Mouse (Mus musculus): ENCODE measurements around the gene Cstf1. TPM values are rescaled to one million over a fixed set of nuclear protein-coding genes. Genes with fewer than 3 reads are reported as not detected.

The Cstf1 gene
- 10 to 100 TPM; 25.5 to 26.9 TPM for total RNA-seq (2021)
- long read RNA-seq, transcript Cstf1-201 (6 exons, 3,451 nt) = major isoform, 19 of 31 reads
- long read RNA-seq, partial matches to known transcripts = 4 of 31 reads
- long read RNA-seq, other reads (novel, unspliced or antisense) = 8 of 31 reads

- DNase-seq (ENCODE audit: low spot score in 2 of 2) = peak; percentile 92 to 98
These were observed at the start of gene Cstf1, which contains the start of gene Aurka for GRCm38 (mm10) chr2:172370411-172371223. Gene Cstf1, plus strand, starts transcription at chr2:172370681. Gene Aurka, minus strand, starts transcription at chr2:172370535.

- no peak for DNase-seq (ENCODE audit: low spot score in 2 of 2)
These were observed 49.6 kb upstream of the Cstf1 start for GRCm38 (mm10) chr2:172320878-172321277.

GRCm38 (mm10) chr2:172328248-172328647, 42.2 kb upstream of the Cstf1 start:
- DNase-seq (ENCODE audit: low spot score in 2 of 2) = no peak

- peak; percentile 77 to 87 for DNase-seq (ENCODE audit: low spot score in 2 of 2)
These were observed 41.3 kb upstream of the Cstf1 start for GRCm38 (mm10) chr2:172329179-172329578.

- no peak for DNase-seq (ENCODE audit: low spot score in 2 of 2)
These were observed 32.1 kb upstream of the Cstf1 start for GRCm38 (mm10) chr2:172338206-172338942.

- no peak for DNase-seq (ENCODE audit: low spot score in 2 of 2)
These were observed 29.5 kb upstream of the Cstf1 start for GRCm38 (mm10) chr2:172340936-172341335.

GRCm38 (mm10) chr2:172341606-172342005, 28.9 kb upstream of the Cstf1 start:
- no peak for DNase-seq (ENCODE audit: low spot score in 2 of 2)

GRCm38 (mm10) chr2:172343751-172344150, 26.7 kb upstream of the Cstf1 start:
- DNase-seq (ENCODE audit: low spot score in 2 of 2) = no peak

GRCm38 (mm10) chr2:172344669-172345068, 25.8 kb upstream of the Cstf1 start:
- DNase-seq (ENCODE audit: low spot score in 2 of 2) = no peak

GRCm38 (mm10) chr2:172345258-172345738, 25.2 kb upstream of the Cstf1 start, which contains the start of gene Fam210b:
Gene Fam210b, plus strand, starts transcription at chr2:172345565.
- DNase-seq (ENCODE audit: low spot score in 2 of 2) = peak; percentile 95 to 96

GRCm38 (mm10) chr2:172346034-172346929, 24.2 kb upstream of the Cstf1 start:
- DNase-seq (ENCODE audit: low spot score in 2 of 2) = peak in 1 of 2 experiments; percentile 45

GRCm38 (mm10) chr2:172346933-172347611, 23.4 kb upstream of the Cstf1 start:
- no peak for DNase-seq (ENCODE audit: low spot score in 2 of 2)

GRCm38 (mm10) chr2:172348297-172348950, 22.1 kb upstream of the Cstf1 start:
- DNase-seq (ENCODE audit: low spot score in 2 of 2) = peak; percentile 27 to 46

GRCm38 (mm10) chr2:172349776-172350175, 20.7 kb upstream of the Cstf1 start:
- no peak for DNase-seq (ENCODE audit: low spot score in 2 of 2)

GRCm38 (mm10) chr2:172350773-172351172, 19.7 kb upstream of the Cstf1 start:
- DNase-seq (ENCODE audit: low spot score in 2 of 2) = no peak

GRCm38 (mm10) chr2:172353218-172353617, 17.3 kb upstream of the Cstf1 start:
- no peak for DNase-seq (ENCODE audit: low spot score in 2 of 2)

GRCm38 (mm10) chr2:172354761-172355160, 15.7 kb upstream of the Cstf1 start:
- no peak for DNase-seq (ENCODE audit: low spot score in 2 of 2)

- DNase-seq (ENCODE audit: low spot score in 2 of 2) = no peak
These were observed 14.6 kb upstream of the Cstf1 start for GRCm38 (mm10) chr2:172355833-172356232.

- DNase-seq (ENCODE audit: low spot score in 2 of 2) = no peak
These were observed 7.3 kb upstream of the Cstf1 start for GRCm38 (mm10) chr2:172363176-172363575.

GRCm38 (mm10) chr2:172371258-172371657, 777 bp downstream of the Cstf1 start:
- DNase-seq (ENCODE audit: low spot score in 2 of 2) = no peak

Data from layer of hippocampus, adult 18-20 months (tissue).